Mouse (Mus musculus) kidney, embryonic 15.5 days (tissue): Measurements from ENCODE around the gene Fam81b. TPM values are rescaled to one million over a fixed set of nuclear protein-coding genes. Genes with fewer than 3 reads are reported as not detected.
"Not testable (repeated sequence)": the region's sequence is repeated elsewhere in the genome, so short reads cannot be mapped to it uniquely, and the experiment has no call there.

Experiments
- ATAC-seq: fragments of 200-750 bp; cut with Nextera tagmentation; replicated peaks from 2 replicates; pipeline ENCODE4 v1.8.0; 2017; ENCODE audit warnings: moderate TSS enrichment; ENCODE audit not compliant: low FRiP score
- H3K27ac ChIP-seq: fragments of 300-500 bp; sonication (generic); 2 replicates; pipeline ENCODE4 v1.5.1; 2015; ENCODE audit warnings: mild to moderate bottlenecking, inconsistent platforms
- H3K27me3 ChIP-seq: fragments of 300-500 bp; sonication (generic); 2 replicates; pipeline ENCODE4 v1.6.1; 2015; ENCODE audit warnings: inconsistent platforms
- H3K36me3 ChIP-seq: fragments of 300-500 bp; sonication (generic); 2 replicates; pipeline ENCODE4 v1.6.1; 2015; ENCODE audit warnings: inconsistent platforms
- H3K4me1 ChIP-seq: fragments of 300-500 bp; sonication (generic); 2 replicates; pipeline ENCODE4 v1.6.1; 2015; ENCODE audit warnings: inconsistent platforms
- H3K4me2 ChIP-seq: fragments of 300-500 bp; sonication (generic); 2 replicates; pipeline ENCODE4 v1.6.1; 2015; ENCODE audit warnings: moderate library complexity, mild to moderate bottlenecking, inconsistent platforms
- H3K4me3 ChIP-seq: fragments of 300-500 bp; sonication (generic); replicated peaks from 2 replicates; pipeline ENCODE4 v1.5.1; 2015; ENCODE audit warnings: mild to moderate bottlenecking, inconsistent platforms
- H3K9ac ChIP-seq: fragments of 300-500 bp; sonication (generic); 2 replicates; pipeline ENCODE4 v1.6.1; 2015; ENCODE audit warnings: mild to moderate bottlenecking, inconsistent platforms
- H3K9me3 ChIP-seq: fragments of 300-500 bp; sonication (generic); replicated peaks from 2 replicates; pipeline ENCODE4 v1.6.1; 2016; ENCODE audit warnings: inconsistent platforms
- WGBS: fragments of 180-500 bp; shearing (Covaris S2); methylation state at CpG from one replicate; pipeline ENCODE4 v1.1.7; 2015; ENCODE audit warnings: mixed read lengths; 5-methylcytosine and 5-hydroxymethylcytosine counted together
- polyA plus RNA-seq: library from polyadenylated mRNA; unstranded; fragments of >200 nt; fragmentation: Nextera tagmentation; extraction: Ambion mirVana; gene quantifications from 2 replicates; pipeline ENCODE4 v1.2.1, GENCODE M21; 2015

Gene Fam81b
- not detected in 2 replicates for polyA plus RNA-seq

- no peaks in the 10 kb centered on the region for H3K36me3 ChIP-seq
- H3K4me1 ChIP-seq = no peaks in the 10 kb centered on the region
- no peak within 1 kb of the TSS for H3K4me2 ChIP-seq
- ATAC-seq = no peak
- no peak within 1 kb of the TSS for H3K9ac ChIP-seq
- no peak within 1 kb of the TSS for H3K4me3 ChIP-seq
- no peak within 1 kb of the TSS for H3K27ac ChIP-seq
- H3K9me3 ChIP-seq = no peaks in the 10 kb centered on the region
- H3K27me3 ChIP-seq = no peaks in the 10 kb centered on the region
- 40% methylated on average over 7 of the region's 7 CpGs for WGBS
Observed at GRCm38 (mm10) chr13:76304637-76305122, at the start of gene Fam81b. Fam81b (minus strand) TSS chr13:76305072.

DNA sequence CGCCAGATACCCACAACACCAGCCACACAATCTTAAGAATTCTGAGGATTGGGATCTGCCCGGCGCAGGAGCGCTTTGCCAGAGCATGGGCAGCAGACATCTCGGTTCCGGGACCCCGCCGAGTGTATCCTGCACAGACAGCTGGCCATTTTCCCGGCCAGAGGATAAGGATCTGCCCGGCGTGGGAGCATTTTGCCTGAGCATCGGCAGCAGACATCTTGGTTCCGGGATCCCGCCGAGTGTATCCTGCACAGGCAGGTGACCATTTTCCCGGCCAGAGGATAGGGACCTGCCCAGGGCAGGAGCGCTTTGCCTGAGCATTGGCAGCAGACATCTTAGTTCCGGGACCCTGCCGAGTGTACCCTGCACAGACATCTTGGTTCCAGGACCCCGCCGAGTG, 41.1 kb upstream of the Fam81b start:
- H3K27me3 ChIP-seq, H3K4me2 ChIP-seq, H3K4me1 ChIP-seq, H3K9ac ChIP-seq, H3K4me3 ChIP-seq, ATAC-seq, H3K36me3 ChIP-seq, H3K9me3 ChIP-seq, H3K27ac ChIP-seq: not testable (repeated sequence)
- WGBS = 85% methylated on average over 21 of the region's 21 CpGs

- H3K9ac ChIP-seq = no peak overlapping the region
- H3K4me1 ChIP-seq = no peaks in the 10 kb centered on the region
- H3K9me3 ChIP-seq = no peaks in the 10 kb centered on the region
- no peak for ATAC-seq
- no peaks in the 10 kb centered on the region for H3K27me3 ChIP-seq
- WGBS = 41% methylated on average over 3 of the region's 3 CpGs
- no peaks in the 10 kb centered on the region for H3K36me3 ChIP-seq
- H3K4me3 ChIP-seq = no peak overlapping the region
- no peak overlapping the region for H3K27ac ChIP-seq
- no peak overlapping the region for H3K4me2 ChIP-seq
Observed at GRCm38 (mm10) chr13:76318635-76319034, 13.8 kb upstream of the Fam81b start.

- WGBS = 88% methylated on average over 7 of the region's 7 CpGs
Observed at GRCm38 (mm10) chr13:76311580-76311979, 6.7 kb upstream of the Fam81b start.

GRCm38 (mm10) chr13:76308811-76309210, 3.9 kb upstream of the Fam81b start:
- ATAC-seq = no peak

More at GRCm38 (mm10) chr13:76311580-76311979, 6.7 kb upstream of the Fam81b start:
- no peak overlapping the region for H3K4me3 ChIP-seq
- H3K4me2 ChIP-seq = no peak overlapping the region
- H3K27me3 ChIP-seq = no peaks in the 10 kb centered on the region
- no peaks in the 10 kb centered on the region for H3K9me3 ChIP-seq
- H3K9ac ChIP-seq = no peak overlapping the region
- ATAC-seq = no peak
- H3K36me3 ChIP-seq = no peaks in the 10 kb centered on the region
- no peaks in the 10 kb centered on the region for H3K4me1 ChIP-seq
- H3K27ac ChIP-seq = no peak overlapping the region

DNA sequence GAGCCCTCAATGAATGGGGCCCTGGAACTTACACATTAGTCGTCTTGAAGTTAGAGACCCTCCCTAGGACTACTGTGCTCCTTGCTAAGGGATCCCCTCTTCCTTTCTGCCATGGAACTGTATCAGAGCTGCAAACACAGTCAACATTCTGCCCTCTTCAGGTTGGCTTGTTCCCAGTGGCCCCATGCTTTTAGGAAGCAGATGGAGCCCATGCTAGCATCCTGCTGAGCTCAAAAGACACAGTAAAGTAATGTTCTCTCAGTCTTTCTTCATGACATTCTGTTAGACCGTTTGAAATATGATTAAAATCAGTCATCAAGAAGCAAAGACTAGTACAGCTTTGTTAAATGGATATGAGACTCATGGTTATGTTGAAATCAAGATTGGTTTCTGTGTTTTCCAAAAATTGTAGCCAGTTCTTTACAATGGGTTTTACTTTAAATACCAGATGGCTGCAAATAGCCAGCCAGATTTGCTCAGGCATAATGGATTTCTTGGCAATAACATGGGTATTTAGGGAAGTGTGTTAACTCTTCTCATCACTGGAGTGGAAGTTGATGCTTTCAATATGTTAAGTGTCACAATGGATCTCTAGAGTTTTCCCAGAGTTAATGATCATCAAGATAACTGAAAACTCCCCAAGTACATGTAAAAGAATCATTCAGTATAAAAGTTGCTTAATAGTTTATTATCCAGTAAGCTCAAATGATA, 938 bp upstream of the Fam81b start:
- Histone ChIP-seq H3K4me2 (no peak overlapping the region), H3K27ac (no peak overlapping the region), H3K36me3 (no peaks in the 10 kb centered on the region), H3K4me1 (no peaks in the 10 kb centered on the region), H3K9me3 (no peaks in the 10 kb centered on the region), H3K27me3 (no peaks in the 10 kb centered on the region), H3K4me3 (no peak overlapping the region), H3K9ac (no peak overlapping the region)
- 59% methylated on average over 2 of the region's 2 CpGs for WGBS
- no peak for ATAC-seq

More at GRCm38 (mm10) chr13:76308811-76309210, 3.9 kb upstream of the Fam81b start:
- no peaks in the 10 kb centered on the region for H3K36me3 ChIP-seq
- H3K27me3 ChIP-seq = no peaks in the 10 kb centered on the region
- no peaks in the 10 kb centered on the region for H3K9me3 ChIP-seq
- no peak overlapping the region for H3K4me2 ChIP-seq
- no peak overlapping the region for H3K9ac ChIP-seq
- WGBS = 53% methylated on average over 1 of the region's 1 CpGs
- H3K4me1 ChIP-seq = no peaks in the 10 kb centered on the region
- no peak overlapping the region for H3K27ac ChIP-seq
- H3K4me3 ChIP-seq = no peak overlapping the region

- Histone ChIP-seq H3K27me3 (no peaks in the 10 kb centered on the region), H3K9me3 (no peaks in the 10 kb centered on the region), H3K4me3 (no peak overlapping the region), H3K4me1 (no peaks in the 10 kb centered on the region), H3K4me2 (no peak overlapping the region), H3K36me3 (no peaks in the 10 kb centered on the region), H3K9ac (no peak overlapping the region), H3K27ac (no peak overlapping the region)
- 94% methylated on average over 3 of the region's 3 CpGs for WGBS
- no peak for ATAC-seq
Observed at GRCm38 (mm10) chr13:76305241-76305640, 369 bp upstream of the Fam81b start.

- H3K9ac ChIP-seq = no peak overlapping the region
- H3K4me2 ChIP-seq = no peak overlapping the region
- no peak overlapping the region for H3K4me3 ChIP-seq
- 76% methylated on average over 1 of the region's 1 CpGs for WGBS
- H3K27me3 ChIP-seq = no peaks in the 10 kb centered on the region
- no peaks in the 10 kb centered on the region for H3K9me3 ChIP-seq
- H3K27ac ChIP-seq = no peak overlapping the region
- no peaks in the 10 kb centered on the region for H3K4me1 ChIP-seq
- ATAC-seq = no peak
- H3K36me3 ChIP-seq = no peaks in the 10 kb centered on the region
Observed at GRCm38 (mm10) chr13:76304201-76304600, 671 bp downstream of the Fam81b start.

- H3K4me2 ChIP-seq = no peak overlapping the region
- no peaks in the 10 kb centered on the region for H3K36me3 ChIP-seq
- H3K4me3 ChIP-seq = no peak overlapping the region
- H3K9me3 ChIP-seq = no peaks in the 10 kb centered on the region
- no peak overlapping the region for H3K27ac ChIP-seq
- no peak for ATAC-seq
- no peak overlapping the region for H3K9ac ChIP-seq
- no peaks in the 10 kb centered on the region for H3K4me1 ChIP-seq
- WGBS = 73% methylated on average over 1 of the region's 1 CpGs
- H3K27me3 ChIP-seq = no peaks in the 10 kb centered on the region
Observed at GRCm38 (mm10) chr13:76303160-76303559, 1.7 kb downstream of the Fam81b start.

- ATAC-seq = no peak
- WGBS = 89% methylated on average over 2 of the region's 2 CpGs
- H3K9me3 ChIP-seq = no peaks in the 10 kb centered on the region; the same call in 1 of the 2 replicates
- H3K27ac ChIP-seq = no peak overlapping the region
- H3K4me2 ChIP-seq = no peak overlapping the region
- no peak overlapping the region for H3K9ac ChIP-seq
- H3K27me3 ChIP-seq = no peaks in the 10 kb centered on the region
- H3K4me3 ChIP-seq = no peak overlapping the region
- no peaks in the 10 kb centered on the region for H3K36me3 ChIP-seq
- no peaks in the 10 kb centered on the region for H3K4me1 ChIP-seq
Observed at GRCm38 (mm10) chr13:76302056-76302455, 2.8 kb downstream of the Fam81b start.

GRCm38 (mm10) chr13:76292050-76292449, 12.8 kb downstream of the Fam81b start:
- H3K9ac ChIP-seq = no peak overlapping the region
- no peaks in the 10 kb centered on the region for H3K4me1 ChIP-seq
- H3K27me3 ChIP-seq = no peaks in the 10 kb centered on the region
- H3K9me3 ChIP-seq = no peaks in the 10 kb centered on the region; the same call in 1 of the 2 replicates
- no peak for ATAC-seq
- WGBS = 82% methylated on average over 4 of the region's 4 CpGs
- no peak overlapping the region for H3K4me3 ChIP-seq
- no peak overlapping the region for H3K27ac ChIP-seq
- no peak overlapping the region for H3K4me2 ChIP-seq
- no peaks in the 10 kb centered on the region for H3K36me3 ChIP-seq

- Histone ChIP-seq H3K27me3 (no peaks in the 10 kb centered on the region), H3K27ac (no peak overlapping the region), H3K4me3 (no peak overlapping the region), H3K4me2 (no peak overlapping the region), H3K36me3 (no peaks in the 10 kb centered on the region), H3K9me3 (no peaks in the 10 kb centered on the region), H3K4me1 (no peaks in the 10 kb centered on the region), H3K9ac (no peak overlapping the region)
- WGBS = 90% methylated on average over 3 of the region's 3 CpGs
- ATAC-seq = no peak
Observed at GRCm38 (mm10) chr13:76284597-76284996, 20.3 kb downstream of the Fam81b start.
